In the genomic region with DNA sequence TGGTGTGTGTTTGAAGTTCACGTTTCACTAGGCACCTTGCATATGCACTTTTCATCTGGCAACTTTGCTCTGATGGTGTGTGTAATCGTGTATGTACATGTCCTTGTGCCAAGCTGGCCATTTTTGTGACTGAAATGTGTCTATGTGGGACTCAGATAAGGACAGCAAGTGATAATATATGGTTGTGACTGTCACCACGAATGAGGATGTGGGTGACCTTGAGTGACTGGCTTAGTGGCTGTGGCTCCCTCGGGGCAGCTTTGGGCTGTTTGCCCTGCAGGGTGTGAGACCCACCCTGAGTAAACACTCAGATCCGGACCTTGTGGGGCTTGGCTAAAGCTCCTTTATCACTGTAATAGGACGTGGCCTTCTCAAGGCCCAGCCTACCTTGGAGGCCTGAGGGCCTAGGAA, we compare ENCODE assay signal across 13 mouse cellular contexts. TPM values are rescaled to one million over a fixed set of nuclear protein-coding genes. Genes with fewer than 3 reads are reported as not detected.
DNase-seq lines count a peak whose midpoint lies in the region; ATAC-seq lines count a peak whose summit lies in the region.
"Had no signal": no experiment of that assay in that cellular context is flagged by ENCODE, and none has a peak within 500 bp of the region (broad histone marks: within the 10 kb centered on the region; RNA-seq: fewer than 3 reads in every experiment).

No protein-coding gene starts in this region.

- H3K9me3 ChIP-seq in liver, embryonic 11.5 days (ENCODE audit: control insufficient read depth, low read length) = no peaks in the 10 kb centered on the region
- H3K9me3 ChIP-seq: embryonic facial prominence, embryonic 15.5 days; hindbrain, embryonic 15.5 days had no signal

- peak; percentile 73 for ATAC-seq in common myeloid progenitor, adult 5-6 weeks (replicated peaks; ENCODE audit: low read depth, poor library complexity, severe bottlenecking)
- ATAC-seq in liver, embryonic 11.5 days (replicated peaks; ENCODE audit: low FRiP score) = peak; percentile 37
- ATAC-seq: midbrain, embryonic 16.5 days had no signal

- H3K9ac ChIP-seq in liver, embryonic 11.5 days (ENCODE audit: low read depth, low read length) = 0 out of 2 replicates have a peak overlapping the region, but pooled peaks have one; percentile 36
- H3K9ac ChIP-seq: embryonic facial prominence, embryonic 15.5 days; hindbrain, embryonic 15.5 days had no signal

- DNase-seq in liver, embryonic 11.5 days (ENCODE audit: low spot score) = no peak
- DNase-seq in lung, postnatal 14 days = peak; percentile 28
- peak; percentile 55 for DNase-seq in splenic B cell, adult 2 months (ENCODE audit: low read depth, low spot score)
- DNase-seq in ovary, postnatal 10 days (ENCODE audit: low spot score) = no peak
- DNase-seq in right cerebral cortex, postnatal 4 days = no peak
- no peak for DNase-seq in adrenal gland, postnatal 4 days (ENCODE audit: low spot score in 2 of 2)
- DNase-seq: cerebellum, adult 2 months; thymus, adult 2 months had no signal

- H3K4me1 ChIP-seq in liver, embryonic 11.5 days (replicated peaks; ENCODE audit: control insufficient read depth, insufficient read depth, low read length) = peaks cover 61% of the 10 kb centered on the region

- H3K27ac ChIP-seq in liver, embryonic 11.5 days (ENCODE audit: low read depth, low read length) = peak overlapping the region; percentile 66
- H3K27ac ChIP-seq: embryonic facial prominence, embryonic 15.5 days; heart, adult 2 months; hindbrain, embryonic 15.5 days had no signal

- no peaks in the 10 kb centered on the region for H3K27me3 ChIP-seq in liver, embryonic 11.5 days (replicated peaks; ENCODE audit: control insufficient read depth, insufficient read depth, low read length)
- no peaks in the 10 kb centered on the region for H3K27me3 ChIP-seq in splenic B cell, adult 2 months (ENCODE audit: control insufficient read depth, insufficient read depth, low read length, poor library complexity, severe bottlenecking)
- H3K27me3 ChIP-seq: embryonic facial prominence, embryonic 15.5 days had no signal

- WGBS in liver, embryonic 11.5 days = 30% methylated on average over 6 of the region's 6 CpGs

- H3K4me2 ChIP-seq in liver, embryonic 11.5 days = no peak overlapping the region
- H3K4me2 ChIP-seq: embryonic facial prominence, embryonic 15.5 days; hindbrain, embryonic 15.5 days had no signal

- H3K36me3 ChIP-seq in liver, embryonic 11.5 days (ENCODE audit: control insufficient read depth, insufficient read depth, low read length) = no peaks in the 10 kb centered on the region
- no peaks in the 10 kb centered on the region for H3K36me3 ChIP-seq in splenic B cell, adult 2 months (ENCODE audit: control insufficient read depth, insufficient read depth, low read length, poor library complexity, severe bottlenecking)
- H3K36me3 ChIP-seq: embryonic facial prominence, embryonic 15.5 days; hindbrain, embryonic 15.5 days had no signal

- no peak overlapping the region for H3K4me3 ChIP-seq in liver, embryonic 11.5 days (ENCODE audit: low read depth, low read length)
- H3K4me3 ChIP-seq: embryonic facial prominence, embryonic 15.5 days; heart, adult 2 months; hindbrain, embryonic 15.5 days had no signal

RNA-seq across cellular contexts. Expression of gene Stard10, which starts 0.3 kb away (rescaled TPM):
- total RNA-seq in common myeloid progenitor, adult 5-6 weeks (2017) = 66.4 and 70.4 TPM in 2 replicates
- polyA plus RNA-seq in liver, embryonic 11.5 days (2014; fragmentation: Nextera tagmentation; extraction: Ambion mirVana) = 86.4 and 93.9 TPM in 2 replicates
- 10 to 100 TPM; 40.3 to 52.3 TPM for total RNA-seq in adrenal gland, postnatal 4 days (2021)

RNA-seq across cellular contexts. Expression of gene Atg16l2, which starts 14.5 kb away (rescaled TPM):
- 8.9 and 11.3 TPM in 2 replicates for total RNA-seq in common myeloid progenitor, adult 5-6 weeks (2017)
- polyA plus RNA-seq in liver, embryonic 11.5 days (2014; fragmentation: Nextera tagmentation; extraction: Ambion mirVana) = 5.7 and 6.4 TPM in 2 replicates
- 10 to 100 TPM; 20.6 to 21.7 TPM for total RNA-seq in adrenal gland, postnatal 4 days (2021)

RNA-seq across cellular contexts. Expression of gene Arap1, which starts 31.3 kb away (rescaled TPM):
- total RNA-seq in common myeloid progenitor, adult 5-6 weeks (2017) = 97.4 and 98.9 TPM in 2 replicates
- polyA plus RNA-seq in liver, embryonic 11.5 days (2014; fragmentation: Nextera tagmentation; extraction: Ambion mirVana) = 33.8 and 33.9 TPM in 2 replicates
- total RNA-seq in adrenal gland, postnatal 4 days (2021) = 100 to 1,000 TPM in 1 of 2 experiments, 10 to 100 TPM in 1; 76.3 to 102 TPM

Comparison
In these comparisons a context has a peak if more than half of its experiments do, and no peak if none do; other contexts are left out.
1. DNase-seq: peak in lung, postnatal 14 days (single experiment) and splenic B cell, adult 2 months (single experiment); none in liver, embryonic 11.5 days (single experiment), ovary, postnatal 10 days (single experiment), right cerebral cortex, postnatal 4 days (single experiment) and adrenal gland, postnatal 4 days (0 of 2).